Mouse (Mus musculus) thymus, postnatal 25 days (tissue): ENCODE measurements at regions not wholly inside any gene's neighbourhood (a gene's known extent, or its start where the extent isn't known, plus 50 kb on each side); places are given as distances from the start of the nearest gene placed in this dataset.
"Not testable (repeated sequence)": the region's sequence is repeated elsewhere in the genome, so short reads cannot be mapped to it uniquely, and the experiment has no call there.

Experiments
- DNase-seq: peaks from one replicate; pipeline ENCODE4 v3.0.0; 2022

GRCm38 (mm10) chr17:49281344-49281743 lies 146.8 kb upstream of the Mocs1 start:
- no peak for DNase-seq

GRCm38 (mm10) chr17:49282498-49282897 lies 145.7 kb upstream of the Mocs1 start:
- DNase-seq = no peak

GRCm38 (mm10) chr17:49283491-49283890 lies 144.7 kb upstream of the Mocs1 start:
- no peak for DNase-seq

- no peak for DNase-seq
Observed at GRCm38 (mm10) chr17:49291636-49292035, 136.5 kb upstream of the Mocs1 start.

- no peak for DNase-seq
Observed at GRCm38 (mm10) chr17:49304461-49304860, 123.7 kb upstream of the Mocs1 start.

GRCm38 (mm10) chr17:49305116-49305515 lies 123.0 kb upstream of the Mocs1 start:
- no peak for DNase-seq

- DNase-seq = no peak
Observed at GRCm38 (mm10) chr17:49309079-49309478, 119.1 kb upstream of the Mocs1 start.

- DNase-seq = no peak
Observed at GRCm38 (mm10) chr17:49314196-49314595, 114.0 kb upstream of the Mocs1 start.

- DNase-seq = no peak
Observed at GRCm38 (mm10) chr17:49327524-49327923, 100.6 kb upstream of the Mocs1 start.

- no peak for DNase-seq
Observed at GRCm38 (mm10) chr17:49335318-49335717, 92.8 kb upstream of the Mocs1 start.

GRCm38 (mm10) chr17:49337881-49338280 lies 90.3 kb upstream of the Mocs1 start:
- DNase-seq = no peak

GRCm38 (mm10) chr17:49342636-49343035 lies 85.5 kb upstream of the Mocs1 start:
- no peak for DNase-seq

- no peak for DNase-seq
Observed at GRCm38 (mm10) chr17:49346701-49347100, 81.5 kb upstream of the Mocs1 start.

GRCm38 (mm10) chr17:49349328-49349727 lies 78.8 kb upstream of the Mocs1 start:
- no peak for DNase-seq

- no peak for DNase-seq
Observed at GRCm38 (mm10) chr17:49359212-49359611, 69.0 kb upstream of the Mocs1 start.

GRCm38 (mm10) chr17:49360251-49360650 lies 67.9 kb upstream of the Mocs1 start:
- DNase-seq = not testable (repeated sequence)

- no peak for DNase-seq
Observed at GRCm38 (mm10) chr17:49367791-49368190, 60.4 kb upstream of the Mocs1 start.

- no peak for DNase-seq
Observed at GRCm38 (mm10) chr17:49368476-49369269, 59.5 kb upstream of the Mocs1 start.

- DNase-seq = no peak
Observed at GRCm38 (mm10) chr17:49377626-49378025, 50.5 kb upstream of the Mocs1 start.
